Mouse (Mus musculus) spleen, postnatal 14 days (tissue): ENCODE measurements at regions not wholly inside any gene's neighbourhood (a gene's known extent, or its start where the extent isn't known, plus 50 kb on each side); places are given as distances from the start of the nearest gene placed in this dataset.
A peak's percentile ranks its signal among the peaks of the same experiment; 100 is the strongest.

Experiments
- DNase-seq, 2 experiments: peaks; one replicate each; pipeline ENCODE4 v3.0.0; 2021 to 2022; ENCODE audit warnings: low spot score in 2 of 2

DNA sequence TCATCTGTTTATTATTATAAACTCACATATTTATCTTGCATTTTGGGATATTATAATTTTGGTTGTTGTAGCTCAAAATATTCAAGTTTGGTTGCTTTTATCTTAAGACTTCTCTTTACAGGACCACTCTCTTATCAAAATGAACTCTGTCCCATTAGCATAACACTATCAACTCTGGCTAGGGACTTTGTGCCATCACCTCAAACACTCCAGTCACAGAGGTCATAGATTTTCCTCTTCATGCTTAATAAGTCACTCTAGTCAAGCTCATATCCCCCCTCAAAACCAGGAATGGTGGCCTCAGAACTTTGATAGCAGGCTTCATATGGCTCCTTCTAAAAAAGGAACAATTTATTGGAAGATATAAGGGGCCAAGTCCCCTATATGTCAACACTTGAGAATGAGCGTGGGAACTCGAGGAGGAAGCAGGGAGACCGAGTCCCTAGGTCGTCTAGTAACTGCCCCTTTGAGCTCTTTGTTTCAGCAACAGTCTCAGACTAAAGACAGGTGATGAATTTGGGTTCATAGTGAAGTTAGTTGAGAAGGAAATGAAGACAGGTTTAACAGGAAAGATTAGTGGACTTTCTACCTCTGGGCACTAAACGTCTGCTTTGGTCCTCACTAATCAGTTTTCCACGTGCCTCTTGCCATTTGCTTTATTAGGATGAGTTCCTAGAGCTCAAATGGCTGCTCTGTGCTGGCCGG is 565.4 kb upstream of the Pkn2 start:
- no peak for DNase-seq

DNA sequence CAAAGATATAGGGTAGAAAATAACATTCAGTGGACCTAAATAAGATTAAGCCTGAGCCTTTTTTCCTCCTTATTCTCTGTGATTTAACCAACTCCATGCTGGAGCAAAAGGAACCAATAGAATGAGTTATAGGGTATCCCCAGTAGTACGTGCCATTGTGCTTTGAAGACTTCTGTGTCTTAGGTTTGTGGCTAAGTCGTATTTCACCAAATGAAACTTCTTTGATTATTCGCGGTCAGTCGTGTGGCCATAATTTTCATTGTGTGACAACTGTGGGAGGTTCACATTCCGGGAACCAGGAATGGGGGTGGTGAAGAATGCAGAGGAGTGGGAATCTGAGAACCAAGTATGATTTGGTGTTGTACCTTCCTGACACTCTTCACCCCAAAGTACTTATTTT is 535.6 kb upstream of the Pkn2 start:
- no peak for DNase-seq

DNA sequence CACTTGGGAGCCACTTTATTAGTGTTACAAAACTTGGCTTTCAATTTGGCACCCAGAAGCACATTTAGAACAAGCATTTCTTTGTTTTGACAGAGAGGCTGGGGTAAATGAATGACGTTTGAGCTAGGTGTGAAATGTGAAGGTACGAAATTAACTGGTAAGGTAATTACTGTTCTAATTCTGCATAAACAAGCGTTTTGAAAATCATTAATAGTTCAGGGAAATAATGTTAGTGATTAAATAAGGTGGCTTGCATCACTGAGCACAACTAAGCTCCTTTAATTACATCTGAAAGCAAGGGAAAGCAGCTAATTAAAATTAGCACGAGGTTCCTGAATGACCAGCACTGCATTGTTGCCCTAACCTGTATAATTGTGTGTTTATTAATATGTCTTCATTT is 529.9 kb upstream of the Pkn2 start:
- no peak for DNase-seq

DNA sequence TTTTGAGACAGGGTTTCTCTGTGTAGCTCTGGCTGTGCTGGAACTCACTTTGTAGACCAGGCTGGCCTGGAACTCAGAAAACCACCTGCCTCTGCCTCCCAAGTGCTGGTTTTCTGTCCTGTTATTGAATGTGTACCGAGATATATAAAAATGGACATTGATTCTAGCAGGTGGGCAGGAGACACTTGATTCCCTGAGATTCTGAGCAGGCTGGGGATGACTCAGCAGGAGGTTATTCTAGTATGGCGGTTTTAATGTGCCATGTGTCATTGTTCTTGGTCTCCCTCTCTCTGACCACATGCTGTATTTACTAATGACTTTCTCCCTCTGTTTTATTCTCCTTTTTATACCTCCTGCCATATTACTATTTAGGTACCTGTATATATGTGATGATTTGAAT is 517.2 kb upstream of the Pkn2 start:
- DNase-seq, result no peak

DNA sequence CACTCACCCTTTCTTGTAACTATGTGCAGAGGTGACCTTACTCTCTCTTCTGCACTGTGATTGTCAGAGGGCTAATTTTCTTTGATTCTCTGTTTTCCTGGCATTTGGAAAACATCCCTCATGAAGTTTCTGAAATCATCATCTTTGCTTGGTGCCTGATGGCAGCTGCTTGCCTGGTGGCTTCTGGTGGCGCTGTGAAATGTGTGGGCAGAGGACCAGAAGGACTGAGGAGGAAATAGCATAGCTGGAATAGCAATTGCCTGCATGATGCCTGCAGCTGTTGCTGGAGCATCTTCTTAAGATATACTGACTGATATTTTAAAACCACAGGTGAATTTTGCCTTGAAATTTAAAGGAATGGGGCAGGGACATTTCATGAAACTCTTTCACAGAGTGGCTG is 502.6 kb upstream of the Pkn2 start:
- no peak for DNase-seq

DNA sequence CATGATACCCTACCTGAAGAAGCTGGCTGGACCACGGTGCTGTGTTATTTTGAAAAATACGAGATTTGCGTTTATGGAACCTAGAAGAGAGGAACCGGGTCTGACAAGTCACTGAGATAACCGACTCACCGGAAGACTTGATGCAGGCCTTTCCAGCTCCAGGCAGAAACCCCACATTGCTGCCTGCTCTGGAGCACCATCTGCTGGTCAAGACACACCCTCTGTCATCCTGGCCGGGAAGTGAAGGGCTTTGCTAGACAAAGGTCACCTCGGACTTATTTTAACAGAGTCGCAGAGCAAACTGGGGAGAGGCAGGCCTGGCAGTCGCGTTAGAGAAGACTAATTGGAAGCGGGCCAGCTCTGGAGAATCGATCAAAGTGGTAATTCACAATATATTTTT is 497.4 kb upstream of the Pkn2 start:
- DNase-seq, result peak in 1 of 2 experiments; percentile 28

DNA sequence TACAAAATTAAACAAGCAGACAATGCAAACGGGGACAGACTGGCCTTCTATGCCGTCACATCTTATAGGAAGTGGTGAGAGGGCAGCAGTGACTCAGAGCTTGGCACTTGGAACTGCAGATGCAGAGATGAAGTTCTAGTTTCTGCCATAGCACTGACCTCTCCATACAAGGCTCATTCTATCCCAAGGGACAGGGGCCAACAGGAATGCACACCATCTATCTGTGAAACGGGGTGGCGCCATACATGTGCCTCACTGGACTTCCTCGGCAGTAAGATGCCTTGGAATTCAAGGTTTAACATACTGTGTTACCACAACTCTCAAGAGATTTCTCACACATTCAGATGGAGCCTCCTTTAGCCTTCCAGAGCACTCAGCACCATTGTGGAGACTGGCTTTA is 495.6 kb upstream of the Pkn2 start:
- no peak for DNase-seq

DNA sequence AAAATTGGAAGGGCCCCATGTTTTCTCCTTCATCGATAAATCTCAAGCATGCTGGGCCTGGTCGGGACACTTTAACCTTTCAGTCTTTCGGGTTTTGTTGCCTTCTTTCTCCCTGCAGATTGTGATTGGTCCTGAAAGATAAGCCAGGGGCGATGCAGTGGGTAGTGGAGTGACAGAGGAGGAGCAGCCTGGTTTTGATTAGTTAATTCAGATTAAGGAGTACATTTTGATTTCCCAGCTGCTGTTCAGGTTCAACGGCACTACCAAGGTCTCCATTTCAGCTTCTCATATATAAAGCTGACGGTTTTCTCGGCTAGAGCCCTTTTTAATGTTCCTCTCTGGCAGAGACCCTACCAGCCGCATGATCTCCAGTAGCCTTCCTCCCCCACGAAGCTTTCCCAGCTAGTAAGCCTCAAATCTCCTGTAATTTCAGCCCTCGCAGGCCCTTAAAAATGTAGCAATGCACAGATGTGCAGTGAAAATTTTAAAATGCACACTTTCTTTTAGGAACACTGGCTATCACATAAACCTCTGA is 493.8 kb upstream of the Pkn2 start:
- DNase-seq, result no peak

DNA sequence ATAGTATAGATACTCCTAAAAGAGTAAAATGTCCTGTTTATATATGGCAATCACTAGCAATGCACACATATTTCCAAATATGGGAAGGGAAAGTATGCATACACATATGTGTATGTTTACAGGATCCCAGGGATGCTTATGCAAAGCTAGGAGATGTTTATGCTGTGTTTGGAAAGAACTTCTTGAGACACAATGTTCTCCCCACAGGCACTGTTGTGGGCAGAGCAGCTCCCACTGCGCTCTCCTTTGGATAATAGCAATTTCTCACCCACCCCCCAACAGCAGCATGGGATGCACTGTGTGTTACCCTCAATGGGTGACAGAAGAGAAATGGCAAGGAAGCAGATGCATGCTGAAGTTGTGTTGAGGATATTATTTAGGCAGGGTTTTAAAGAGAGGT is 491.7 kb upstream of the Pkn2 start:
- no peak for DNase-seq

DNA sequence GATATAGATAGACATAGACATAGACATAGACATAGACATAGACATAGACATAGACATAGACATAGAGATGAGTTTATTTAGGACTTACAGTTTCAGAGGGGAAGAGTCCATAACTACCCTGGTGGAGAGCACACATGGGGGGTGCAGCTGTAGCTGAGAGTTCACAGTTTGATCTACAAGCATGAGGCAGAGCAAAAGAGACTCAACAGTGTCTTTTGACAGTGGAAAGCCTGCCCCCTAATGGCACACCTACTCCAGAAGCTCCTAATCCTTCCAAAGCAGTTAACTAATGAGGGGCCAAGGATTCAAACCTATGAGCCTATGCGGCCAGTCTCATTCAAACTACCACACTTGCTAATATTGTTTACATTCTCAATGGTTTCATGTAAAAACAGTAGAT is 487.2 kb upstream of the Pkn2 start:
- no peak for DNase-seq

DNA sequence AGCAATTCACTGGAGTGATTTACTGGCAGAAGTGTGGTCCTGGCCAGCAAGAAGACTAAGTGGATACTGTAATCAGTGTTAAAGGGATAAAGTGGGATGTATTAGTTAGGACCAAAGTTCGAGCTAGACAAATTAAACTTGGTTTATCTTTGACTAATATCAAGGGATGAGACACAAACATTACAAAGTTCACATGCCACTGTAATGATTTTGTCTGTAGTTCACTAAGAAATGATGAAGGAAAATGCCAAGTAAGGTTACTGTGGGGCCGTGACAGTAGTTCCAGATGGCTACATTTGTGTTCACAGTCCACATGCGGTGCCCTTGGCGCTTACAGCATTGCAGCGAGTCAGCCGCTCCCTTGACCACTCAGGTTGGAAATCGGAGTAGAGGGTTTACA is 458.2 kb upstream of the Pkn2 start:
- DNase-seq, result no peak

DNA sequence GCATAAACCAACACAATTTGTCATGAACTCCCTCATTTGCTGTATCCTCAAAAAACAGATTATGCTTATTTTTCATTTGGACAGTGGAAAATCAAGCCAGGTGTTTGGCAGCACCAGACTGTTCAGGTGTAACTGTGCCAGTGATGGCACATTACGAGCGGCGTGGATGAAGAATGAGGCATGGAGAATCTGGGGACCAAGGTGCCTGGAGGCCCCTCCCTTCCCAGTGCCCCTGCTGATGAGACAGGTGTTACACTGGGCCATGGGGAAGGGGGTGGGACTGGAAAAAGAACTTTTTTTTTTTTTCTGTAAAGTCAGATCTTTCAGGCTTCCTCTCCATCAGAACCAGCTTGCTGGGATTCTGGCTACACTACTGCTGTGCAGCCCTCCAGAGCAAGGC is 451.5 kb upstream of the Pkn2 start:
- DNase-seq, result no peak

DNA sequence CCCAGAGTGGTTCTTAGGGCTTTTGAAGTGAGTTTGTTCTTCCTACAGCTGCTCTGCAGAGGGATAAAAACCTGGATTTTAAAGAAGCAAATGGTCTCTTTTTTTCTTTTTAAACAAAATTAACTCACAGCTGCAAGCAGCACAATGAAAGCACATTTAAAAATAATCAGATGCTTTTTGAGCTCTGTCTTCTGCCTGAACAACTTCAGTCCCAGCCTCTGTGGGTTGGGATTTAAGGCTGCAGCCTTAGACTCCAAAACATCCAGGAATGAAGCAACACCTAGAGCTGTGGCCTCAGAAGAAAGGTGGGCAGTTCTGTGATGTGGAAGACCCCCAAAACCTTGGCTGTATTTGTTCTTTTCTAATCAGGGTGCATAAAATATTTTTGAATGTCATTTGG is 446.7 kb upstream of the Pkn2 start:
- DNase-seq, result no peak

DNA sequence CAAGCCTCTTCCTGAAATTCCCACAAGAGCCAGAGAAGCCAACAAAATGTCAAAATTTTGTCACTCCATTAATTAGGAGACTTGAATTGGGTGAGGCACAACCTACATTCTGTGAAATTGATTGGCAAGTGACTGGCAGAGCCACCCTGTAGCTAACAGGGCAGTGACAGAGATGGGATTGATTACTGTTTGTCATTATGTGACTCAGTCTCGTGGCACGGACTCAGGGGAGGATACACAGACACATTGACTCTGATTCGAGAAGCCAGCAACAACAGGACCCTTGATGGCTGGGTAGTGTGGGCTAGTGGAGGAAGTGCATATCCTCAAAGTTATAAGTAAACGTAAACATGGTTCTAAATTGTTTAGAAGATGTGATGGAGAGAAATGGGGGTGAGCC is 445.8 kb upstream of the Pkn2 start:
- no peak for DNase-seq

DNA sequence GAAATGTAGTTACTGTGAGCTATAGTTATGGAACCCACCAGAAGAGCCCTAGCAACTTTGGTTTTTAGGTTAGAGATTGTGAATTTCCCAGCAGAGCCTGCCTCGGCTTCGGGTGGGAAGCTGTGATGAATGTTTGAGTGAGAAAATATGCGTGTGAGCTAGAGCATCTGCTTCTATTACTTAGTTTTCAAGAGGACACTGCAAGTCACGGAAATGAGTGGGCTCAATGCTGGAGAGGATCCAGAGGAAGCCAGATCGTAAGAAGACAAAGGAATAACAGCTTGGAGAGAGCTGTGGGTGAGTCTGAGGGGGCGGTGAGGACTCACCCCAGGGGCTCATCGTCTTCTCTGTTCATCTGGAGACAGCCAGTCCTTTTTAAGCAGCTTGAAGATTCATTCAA is 434.7 kb upstream of the Pkn2 start:
- no peak for DNase-seq

DNA sequence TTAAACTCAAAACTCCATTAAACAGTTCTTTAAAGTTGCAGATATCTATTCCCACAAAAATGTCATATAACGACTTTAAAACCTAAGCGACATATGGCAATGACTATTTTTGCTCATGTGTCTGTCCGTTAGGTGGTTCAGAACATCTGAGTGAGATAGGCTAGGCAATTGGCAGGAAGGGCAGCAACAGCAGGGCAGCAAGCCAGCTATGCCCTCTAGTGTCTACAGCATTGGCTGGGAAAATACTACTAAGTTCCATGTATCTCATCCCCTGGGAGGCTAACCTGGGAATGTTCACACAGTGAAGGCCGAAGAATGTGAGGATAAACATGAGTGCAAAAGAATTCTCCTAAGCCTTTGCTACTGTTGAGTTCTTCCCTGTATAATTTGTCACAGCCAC is 410.0 kb upstream of the Pkn2 start:
- DNase-seq, result no peak

DNA sequence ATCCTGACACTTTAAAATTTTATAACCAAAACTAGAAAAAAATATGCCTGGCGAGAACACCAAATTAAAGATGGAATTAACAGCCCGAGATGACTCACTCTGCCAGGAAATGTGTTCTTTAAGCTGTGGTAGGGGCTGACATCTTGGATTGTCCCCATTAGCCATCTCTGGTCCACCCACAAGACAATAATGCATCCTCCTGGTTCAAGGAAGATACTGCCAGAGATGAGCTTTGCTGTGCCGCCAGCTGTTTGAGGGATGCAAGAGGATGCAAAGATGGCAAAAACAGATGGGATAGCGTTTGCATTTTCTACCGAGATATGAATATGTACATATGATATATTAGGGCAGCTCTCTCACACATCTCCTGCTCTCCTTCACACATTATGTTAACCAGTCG is 382.3 kb upstream of the Pkn2 start:
- no peak for DNase-seq

DNA sequence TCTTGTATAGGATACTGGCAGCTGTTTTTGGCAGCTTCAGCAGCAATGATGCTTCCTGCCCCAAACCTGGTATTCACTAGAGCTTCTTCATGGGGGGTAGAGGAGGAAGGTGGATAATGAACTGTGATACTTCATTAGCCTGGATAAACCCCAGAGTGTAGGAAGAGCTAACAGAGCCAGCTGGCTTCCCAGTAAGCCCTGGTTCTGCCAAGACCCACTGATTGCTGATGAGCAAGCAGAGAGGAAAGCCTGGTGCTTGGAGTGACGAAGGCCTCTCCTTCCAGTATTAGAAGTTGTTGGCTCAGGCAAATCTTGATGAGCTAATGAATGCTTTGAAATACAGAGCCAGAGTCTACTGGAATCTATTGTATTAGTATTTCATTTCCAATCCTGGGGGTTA is 370.8 kb upstream of the Pkn2 start:
- no peak for DNase-seq

DNA sequence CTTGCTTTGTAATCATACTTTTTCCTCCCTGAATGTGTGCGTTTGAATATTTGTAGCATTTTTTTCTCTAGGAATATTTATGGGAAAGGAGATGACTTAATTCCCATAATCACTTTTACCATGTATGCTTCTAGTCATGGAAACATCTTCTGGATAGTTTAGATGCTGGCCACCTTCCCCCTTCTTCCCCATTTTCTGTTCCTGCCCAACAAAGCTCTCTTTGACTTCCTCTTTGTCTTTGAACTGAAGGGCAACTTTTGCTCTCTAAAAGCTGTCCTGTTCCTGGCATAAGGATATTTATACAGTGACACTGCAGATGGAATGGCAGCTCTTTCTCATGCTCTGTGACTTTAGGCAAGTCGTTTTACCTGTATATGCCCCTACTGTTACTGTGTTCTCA is 370.2 kb upstream of the Pkn2 start:
- no peak for DNase-seq

DNA sequence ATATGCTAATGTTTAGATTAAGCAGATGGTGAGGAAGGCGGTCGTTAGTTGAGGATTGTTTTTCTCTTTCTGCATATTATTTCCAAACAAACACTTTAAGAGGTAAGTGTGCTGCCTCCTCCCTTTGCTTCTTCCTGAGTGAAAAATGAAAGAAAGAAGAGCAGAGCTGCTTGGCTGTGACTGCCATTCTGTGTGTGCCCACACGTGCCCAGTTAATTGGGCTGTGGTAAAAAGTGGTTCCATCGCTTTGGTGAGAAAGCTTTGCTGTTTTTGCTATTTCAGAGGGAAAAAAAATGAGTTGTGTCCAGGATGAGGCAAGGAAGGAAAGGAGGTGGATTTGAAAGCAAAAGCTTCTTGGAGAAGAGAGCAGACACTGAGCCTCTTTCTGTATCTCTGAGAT is 360.9 kb upstream of the Pkn2 start:
- no peak for DNase-seq

DNA sequence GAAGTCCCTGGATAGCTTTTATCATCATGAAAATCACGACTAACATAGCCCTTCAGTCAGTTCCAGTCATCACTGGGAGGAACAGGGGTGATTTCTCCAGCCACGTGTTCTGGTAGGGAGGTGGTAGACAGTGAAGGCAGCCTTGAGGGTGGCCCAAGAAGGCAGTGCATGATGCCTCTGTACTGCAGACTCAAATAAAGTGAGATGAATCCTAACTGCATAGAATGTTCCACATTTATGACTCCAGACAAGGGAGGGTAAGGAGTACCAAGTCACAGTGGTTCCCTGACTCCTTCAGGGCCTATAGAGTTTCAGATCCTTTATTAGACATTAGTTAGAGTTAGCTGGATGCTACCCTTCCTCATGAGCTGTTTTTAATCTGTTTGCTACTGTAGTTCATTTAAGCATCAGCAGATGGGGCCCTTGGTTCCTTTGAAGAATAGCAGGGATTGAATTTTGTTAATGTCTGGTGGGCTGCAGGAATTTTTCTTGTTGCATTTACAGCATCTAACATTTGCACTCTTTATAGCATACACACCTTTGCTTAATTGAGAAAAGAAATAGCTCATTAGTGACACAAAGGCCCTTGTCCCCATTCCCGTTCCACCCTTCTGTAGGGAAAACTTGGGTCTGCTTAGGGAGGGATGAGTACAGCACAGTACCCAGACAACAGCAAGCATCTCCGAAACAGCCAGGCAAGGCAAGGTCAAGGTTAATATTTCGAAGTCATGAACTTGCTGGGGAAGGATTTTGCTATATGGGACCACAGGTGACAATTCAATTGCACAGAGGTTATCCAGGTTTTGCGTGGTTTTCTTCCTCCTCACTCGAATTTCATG is 359.0 kb upstream of the Pkn2 start:
- no peak for DNase-seq

DNA sequence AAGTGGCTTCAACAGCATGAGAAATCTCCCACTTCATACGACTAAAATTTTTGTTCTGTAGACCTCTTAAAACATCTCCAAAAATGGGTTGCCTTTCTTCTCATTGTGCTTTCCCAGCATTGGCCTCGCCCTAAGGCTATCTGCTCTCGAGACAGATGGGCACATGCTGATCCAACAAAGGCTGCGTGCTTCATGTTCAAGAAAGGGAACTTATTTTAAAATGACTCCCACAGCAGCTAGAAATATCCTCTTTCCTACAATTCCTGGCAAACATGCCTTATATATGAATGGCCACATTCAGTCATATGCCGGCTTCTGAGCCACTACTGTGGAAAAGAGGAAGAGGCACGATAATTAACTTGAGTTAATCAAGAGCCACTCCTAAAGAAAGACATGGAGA is 356.7 kb upstream of the Pkn2 start:
- no peak for DNase-seq

DNA sequence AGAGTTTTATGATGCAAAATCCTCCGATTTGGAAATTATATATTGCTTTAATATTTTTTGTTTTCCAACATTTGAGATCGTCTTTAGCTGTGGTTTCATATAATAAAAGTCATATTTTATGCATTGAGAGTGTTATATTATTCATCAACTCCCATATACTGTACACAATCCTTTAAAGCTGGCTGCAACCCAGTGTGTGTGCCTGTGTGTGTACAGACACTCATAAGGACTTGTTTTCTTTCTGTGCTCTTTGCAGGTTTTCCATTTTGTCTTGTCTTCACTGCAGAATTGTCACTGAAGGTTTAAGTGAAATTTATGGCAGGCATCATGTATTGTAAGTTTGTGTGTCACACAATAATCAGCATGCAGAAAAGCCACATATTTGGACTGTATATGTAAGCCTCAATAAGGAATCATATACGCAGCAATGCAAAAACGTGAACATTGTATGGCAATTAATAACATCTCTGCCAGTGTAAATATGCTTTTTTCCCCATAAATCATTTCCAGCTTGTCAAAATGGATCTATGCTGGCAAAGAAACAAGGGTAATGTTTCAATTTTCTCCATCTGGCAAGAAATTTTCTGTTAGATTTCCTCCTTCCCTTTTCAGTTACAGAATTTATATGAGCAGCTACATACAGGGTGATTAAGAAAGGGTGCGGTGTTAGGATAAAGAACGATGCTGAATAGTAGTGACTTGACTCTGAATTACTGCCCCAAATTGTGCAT is 342.4 kb upstream of the Pkn2 start:
- no peak for DNase-seq
